Mouse (Mus musculus) intestine, embryonic 15.5 days (tissue): Measurements from ENCODE around the gene Dock6. TPM values are rescaled to one million over a fixed set of nuclear protein-coding genes. Genes with fewer than 3 reads are reported as not detected.

Source experiments
- ATAC-seq: fragments of 200-750 bp; cut with Nextera tagmentation; 2 replicates; pipeline ENCODE4 v1.8.0; 2017; ENCODE audit warnings: moderate TSS enrichment, moderate library complexity
- H3K27ac ChIP-seq: fragments of 300-500 bp; sonication (generic); 2 replicates; pipeline ENCODE4 v1.5.1; 2015; ENCODE audit warnings: mild to moderate bottlenecking, inconsistent platforms
- H3K27me3 ChIP-seq: fragments of 300-500 bp; sonication (generic); replicated peaks from 2 replicates; pipeline ENCODE4 v1.6.1; 2015; ENCODE audit warnings: inconsistent platforms
- H3K36me3 ChIP-seq: fragments of 300-500 bp; sonication (generic); 2 replicates; pipeline ENCODE4 v1.6.1; 2015; ENCODE audit warnings: inconsistent platforms
- H3K4me1 ChIP-seq: fragments of 300-500 bp; sonication (generic); replicated peaks from 2 replicates; pipeline ENCODE4 v1.6.1; 2015; ENCODE audit warnings: inconsistent platforms
- H3K4me2 ChIP-seq: fragments of 300-500 bp; sonication (generic); replicated peaks from 2 replicates; pipeline ENCODE4 v1.6.1; 2015; ENCODE audit warnings: mild to moderate bottlenecking, inconsistent platforms
- H3K4me3 ChIP-seq: fragments of 300-500 bp; sonication (generic); replicated peaks from 2 replicates; pipeline ENCODE4 v1.5.1; 2015; ENCODE audit warnings: inconsistent platforms
- H3K9ac ChIP-seq: fragments of 300-500 bp; sonication (generic); 2 replicates; pipeline ENCODE4 v1.6.1; 2015; ENCODE audit warnings: inconsistent platforms
- H3K9me3 ChIP-seq: fragments of 300-500 bp; sonication (generic); 2 replicates; pipeline ENCODE4 v1.6.1; 2016; ENCODE audit warnings: inconsistent platforms
- WGBS: fragments of 180-500 bp; shearing (Covaris S2); methylation state at CpG from one replicate; pipeline ENCODE4 v1.1.7; 2015; 5-methylcytosine and 5-hydroxymethylcytosine counted together
- polyA plus RNA-seq: library from polyadenylated mRNA; unstranded; fragments of >200 nt; fragmentation: Nextera tagmentation; extraction: Ambion mirVana; gene quantifications from 2 replicates; pipeline ENCODE4 v1.2.1, GENCODE M21; 2015

Dock6 gene
- polyA plus RNA-seq, 1 experiment from 2014 or later: 26.9 TPM

DNA sequence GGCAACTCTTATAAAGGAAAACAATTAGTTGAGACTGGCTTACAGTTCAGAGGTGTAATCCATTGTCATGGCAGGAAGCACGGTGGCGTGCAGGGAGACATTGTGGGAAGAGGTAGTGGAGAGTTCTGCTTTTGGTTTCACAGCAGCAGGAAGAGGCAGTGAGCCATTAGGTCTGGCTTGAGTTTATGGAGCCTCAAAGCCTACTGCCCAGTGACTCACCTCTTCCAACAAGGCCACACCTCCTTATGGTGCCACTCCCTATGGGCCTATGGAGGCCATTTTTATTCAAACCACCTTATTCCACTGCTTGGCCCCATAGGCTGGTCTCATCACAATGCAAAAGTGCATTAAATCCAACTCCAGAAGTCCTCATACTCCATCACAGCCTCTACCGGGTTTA lies 7.2 kb upstream of the Dock6 start:
- no peak overlapping the region for H3K4me2 ChIP-seq
- H3K27me3 ChIP-seq: no peaks in the 10 kb centered on the region
- no peak overlapping the region for H3K27ac ChIP-seq
- H3K4me1 ChIP-seq: no peaks in the 10 kb centered on the region
- no peak for ATAC-seq
- no peaks in the 10 kb centered on the region for H3K9me3 ChIP-seq
- WGBS: 87% methylated on average over 3 of the region's 3 CpGs
- H3K36me3 ChIP-seq: no peaks in the 10 kb centered on the region
- H3K9ac ChIP-seq: no peak overlapping the region
- no peak overlapping the region for H3K4me3 ChIP-seq

DNA sequence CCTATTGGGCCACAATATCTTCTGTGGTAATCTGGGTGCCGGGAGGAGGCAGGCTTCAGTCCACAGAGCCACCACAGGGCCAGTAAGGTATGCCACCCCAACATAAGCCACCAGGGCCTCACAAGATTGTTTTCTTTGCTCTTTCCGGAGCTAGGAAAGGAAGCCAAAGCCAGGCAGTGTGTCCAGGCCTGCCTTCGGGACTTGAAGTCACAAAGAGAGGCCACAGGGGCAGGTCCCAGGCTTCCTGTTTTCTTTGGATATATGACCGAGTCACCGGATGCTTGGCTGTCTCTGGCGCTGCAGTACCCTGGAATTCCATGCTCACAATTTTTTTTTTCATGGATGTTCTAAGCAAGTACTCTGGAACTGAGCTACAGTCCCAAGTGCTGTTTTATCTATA lies 5.6 kb upstream of the Dock6 start:
- ATAC-seq: no peak
- no peaks in the 10 kb centered on the region for H3K27me3 ChIP-seq
- no peaks in the 10 kb centered on the region for H3K9me3 ChIP-seq
- no peak overlapping the region for H3K27ac ChIP-seq
- H3K4me2 ChIP-seq: no peak overlapping the region
- H3K9ac ChIP-seq: no peak overlapping the region
- WGBS: 56% methylated on average over 6 of the region's 6 CpGs
- no peaks in the 10 kb centered on the region for H3K4me1 ChIP-seq
- H3K4me3 ChIP-seq: no peak overlapping the region
- no peaks in the 10 kb centered on the region for H3K36me3 ChIP-seq

DNA sequence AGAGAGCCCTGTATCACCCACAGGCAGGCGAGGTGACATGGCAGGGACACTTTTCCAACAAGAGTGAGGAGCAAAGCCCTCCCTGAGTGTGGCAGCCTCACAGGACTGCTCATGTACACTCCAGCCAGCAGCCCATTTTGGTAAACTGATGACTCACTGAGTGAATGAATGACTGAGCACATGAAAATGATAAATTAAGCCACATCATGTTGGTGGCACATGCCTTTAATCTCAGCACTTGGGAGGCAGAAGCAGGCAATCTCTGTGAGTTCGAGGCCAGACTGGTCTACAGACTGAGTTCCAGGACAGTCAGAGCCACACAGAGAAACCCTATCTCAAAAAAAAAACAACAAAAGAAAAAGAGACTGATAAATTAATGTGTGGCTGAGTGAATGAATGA lies 5.1 kb upstream of the Dock6 start:
- H3K4me2 ChIP-seq: no peak overlapping the region
- no peak for ATAC-seq
- H3K27ac ChIP-seq: no peak overlapping the region
- no peaks in the 10 kb centered on the region for H3K36me3 ChIP-seq
- 84% methylated on average over 2 of the region's 2 CpGs for WGBS
- H3K9me3 ChIP-seq: no peaks in the 10 kb centered on the region
- no peaks in the 10 kb centered on the region for H3K27me3 ChIP-seq
- 0 out of 2 replicates have a peak, but pooled peaks cover 5% of the 10 kb centered on the region for H3K4me1 ChIP-seq
- H3K4me3 ChIP-seq: no peak overlapping the region
- H3K9ac ChIP-seq: no peak overlapping the region

DNA sequence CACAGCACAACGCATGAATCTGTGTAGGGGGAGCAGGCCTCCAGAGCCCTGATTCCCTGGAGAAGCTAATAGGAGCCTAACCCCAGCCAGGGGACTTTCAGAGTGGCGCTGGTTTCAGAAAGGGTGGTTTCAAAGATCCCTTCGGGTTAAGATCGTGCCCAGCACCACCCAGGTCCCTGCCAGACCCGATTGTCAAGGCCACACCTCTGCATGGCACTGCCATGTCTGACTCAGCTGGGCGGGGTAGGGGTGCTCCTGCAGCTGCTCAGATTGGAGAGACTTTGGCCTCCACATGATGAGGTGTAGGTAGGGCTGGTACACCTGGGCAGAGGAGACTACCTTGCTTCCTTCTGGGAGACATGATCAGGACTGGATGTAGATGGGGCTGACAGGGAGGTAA lies 2.5 kb upstream of the Dock6 start:
- no peak overlapping the region for H3K4me2 ChIP-seq
- H3K4me3 ChIP-seq: no peak overlapping the region
- 80% methylated on average over 6 of the region's 6 CpGs for WGBS
- H3K4me1 ChIP-seq: peaks cover 21% of the 10 kb centered on the region; the same call in 1 of the 2 replicates
- no peak overlapping the region for H3K27ac ChIP-seq
- no peaks in the 10 kb centered on the region for H3K36me3 ChIP-seq
- H3K27me3 ChIP-seq: no peaks in the 10 kb centered on the region
- ATAC-seq: peak; percentile 56
- no peaks in the 10 kb centered on the region for H3K9me3 ChIP-seq
- H3K9ac ChIP-seq: no peak overlapping the region

DNA sequence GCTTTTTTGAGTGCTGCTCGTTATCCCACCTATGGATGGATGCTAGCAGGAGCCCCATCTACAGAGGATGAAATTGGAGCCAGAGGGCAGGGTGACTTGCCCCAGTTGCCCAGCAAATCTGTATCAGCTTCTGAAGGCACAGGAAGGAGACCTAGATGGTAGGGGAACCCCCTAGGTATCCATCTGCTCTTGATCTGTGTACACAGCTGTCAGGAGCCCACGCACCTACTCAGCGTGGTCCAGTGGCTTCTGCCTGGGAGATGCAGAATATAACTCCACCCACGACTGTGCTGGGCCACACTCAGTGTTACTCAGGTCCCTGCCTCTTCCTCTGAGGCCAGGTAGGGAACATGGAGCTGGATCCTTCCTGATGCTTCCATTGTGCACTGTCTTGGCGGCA lies 1.5 kb upstream of the Dock6 start:
- Histone ChIP-seq H3K36me3 (no peaks in the 10 kb centered on the region), H3K9ac (no peak overlapping the region), H3K9me3 (no peaks in the 10 kb centered on the region), H3K27ac (no peak overlapping the region), H3K27me3 (no peaks in the 10 kb centered on the region), H3K4me3 (no peak overlapping the region), H3K4me2 (no peak overlapping the region), H3K4me1 (peaks cover 21% of the 10 kb centered on the region; the same call in 1 of the 2 replicates)
- WGBS: 77% methylated on average over 5 of the region's 5 CpGs
- no peak for ATAC-seq

DNA sequence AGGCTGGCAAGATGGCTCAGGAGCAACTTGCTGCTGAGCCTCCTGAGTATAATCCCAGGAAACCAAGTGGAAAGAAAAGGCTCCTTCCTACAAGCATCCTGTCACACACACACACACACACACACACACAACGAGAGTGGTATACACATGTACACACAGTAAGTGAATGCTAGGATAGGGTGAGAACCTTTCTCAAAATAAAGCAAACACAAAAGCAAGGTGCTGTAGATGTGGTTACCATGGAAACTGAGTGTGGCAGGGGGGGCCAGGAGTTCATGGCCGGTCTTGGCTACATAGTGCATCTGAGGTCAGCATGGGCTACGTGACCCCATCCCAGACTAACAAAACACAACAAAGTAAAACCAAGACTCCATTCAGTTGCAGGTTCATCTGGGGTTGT lies 1.4 kb downstream of the Dock6 start:
- Histone ChIP-seq H3K9me3 (no peaks in the 10 kb centered on the region), H3K27ac (no peak overlapping the region), H3K27me3 (no peaks in the 10 kb centered on the region), H3K4me1 (peaks cover 42% of the 10 kb centered on the region), H3K36me3 (no peaks in the 10 kb centered on the region), H3K4me2 (peak overlapping the region; percentile 75), H3K9ac (no peak overlapping the region), H3K4me3 (no peak overlapping the region)
- WGBS: 65% methylated on average over 3 of the region's 3 CpGs
- no peak for ATAC-seq

DNA sequence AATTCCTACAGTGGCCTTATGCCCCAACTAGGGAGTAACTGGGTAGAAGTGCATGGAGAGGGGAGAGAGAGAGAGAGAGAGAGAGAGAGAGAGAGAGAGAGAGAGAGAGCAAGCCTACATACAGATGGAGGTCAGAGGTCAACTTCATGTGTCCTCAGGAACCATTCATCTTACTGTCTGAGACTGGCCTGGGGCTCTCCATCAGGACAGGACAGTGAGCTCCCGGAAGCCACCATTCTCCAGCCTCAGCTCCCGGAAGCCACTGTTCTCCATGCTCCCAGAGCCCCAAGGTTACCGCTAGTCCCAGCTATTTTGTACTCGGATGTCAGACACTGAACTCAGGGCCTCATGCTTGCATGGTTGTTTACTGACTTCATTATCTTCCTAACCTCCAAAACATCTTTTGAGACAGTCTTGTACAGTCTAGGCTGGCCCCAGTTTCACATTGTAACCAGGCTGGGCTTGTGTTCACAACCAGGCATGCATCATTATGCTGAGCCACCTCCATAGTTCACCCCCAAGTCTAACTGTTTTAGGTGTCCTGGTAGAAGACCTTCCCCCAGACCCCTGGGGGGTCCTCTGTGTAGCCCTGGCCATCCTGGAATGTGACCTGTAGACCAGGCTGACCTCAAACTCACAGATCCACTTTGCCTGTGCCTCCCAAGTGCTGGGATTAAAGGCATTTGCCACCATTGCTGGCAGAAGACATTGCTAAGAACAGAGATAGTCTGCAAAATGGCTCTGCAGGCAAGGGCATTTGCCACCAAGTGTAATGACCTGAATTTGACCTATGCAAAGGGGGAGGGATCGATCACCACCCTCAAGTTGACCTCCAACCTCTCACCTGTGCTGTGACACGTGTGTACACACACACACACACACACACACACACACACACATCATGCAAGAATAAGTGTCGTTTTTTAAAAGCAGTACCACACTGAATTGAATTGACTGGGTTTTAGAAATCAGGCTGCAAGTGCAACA lies 2.5 kb downstream of the Dock6 start:
- no peak overlapping the region for H3K27ac ChIP-seq
- H3K36me3 ChIP-seq: no peaks in the 10 kb centered on the region
- peaks cover 48% of the 10 kb centered on the region for H3K4me1 ChIP-seq
- H3K9ac ChIP-seq: no peak overlapping the region
- WGBS: 68% methylated on average over 7 of the region's 7 CpGs
- H3K4me3 ChIP-seq: no peak overlapping the region
- no peaks in the 10 kb centered on the region for H3K9me3 ChIP-seq
- H3K4me2 ChIP-seq: peak overlapping the region; percentile 75
- no peak for ATAC-seq
- no peaks in the 10 kb centered on the region for H3K27me3 ChIP-seq

DNA sequence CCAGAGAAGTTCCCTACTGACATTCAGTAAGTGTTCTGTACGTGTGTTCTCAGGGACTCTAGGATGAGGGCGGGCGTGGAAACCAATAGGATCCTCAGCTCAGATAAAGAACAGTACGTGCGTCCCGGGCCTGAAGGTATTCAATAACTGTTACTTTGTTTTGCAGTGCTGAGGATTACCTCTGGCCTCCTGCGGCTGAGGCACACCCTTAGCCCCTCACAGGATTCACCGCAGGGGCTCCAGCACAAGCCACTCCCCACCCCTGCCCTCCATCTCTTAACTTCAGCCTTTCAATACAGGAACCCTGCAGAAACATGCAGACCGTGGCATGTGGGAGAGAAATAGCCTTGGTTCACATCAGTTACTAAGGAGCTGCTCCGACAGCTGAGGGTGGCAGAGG lies 4.5 kb downstream of the Dock6 start:
- no peaks in the 10 kb centered on the region for H3K9me3 ChIP-seq
- no peak for ATAC-seq
- H3K36me3 ChIP-seq: 0 out of 2 replicates have a peak, but pooled peaks cover 5% of the 10 kb centered on the region
- H3K4me2 ChIP-seq: peak overlapping the region; percentile 64
- no peak overlapping the region for H3K9ac ChIP-seq
- peaks cover 48% of the 10 kb centered on the region for H3K4me1 ChIP-seq
- H3K4me3 ChIP-seq: no peak overlapping the region
- 32% methylated on average over 10 of the region's 10 CpGs for WGBS
- no peaks in the 10 kb centered on the region for H3K27me3 ChIP-seq
- peak overlapping the region; percentile 93 for H3K27ac ChIP-seq

DNA sequence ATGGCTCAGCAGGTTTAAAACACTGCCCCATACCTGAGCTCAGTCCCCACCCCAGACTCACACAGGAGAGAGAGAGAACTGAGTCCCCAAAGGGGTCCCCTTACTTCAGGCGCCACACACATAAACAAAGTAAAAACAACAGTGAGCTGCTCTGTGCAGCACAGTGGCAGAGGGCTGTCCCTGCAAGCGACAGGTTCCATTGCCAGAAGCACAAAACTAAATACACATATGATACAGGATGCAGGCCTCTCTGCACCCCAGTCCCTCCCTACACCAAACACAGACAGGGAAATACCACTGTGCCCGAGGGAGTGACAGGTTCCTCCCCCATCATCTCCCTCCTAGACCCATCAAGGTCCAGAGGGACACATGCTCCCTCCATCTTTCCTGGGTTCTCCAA lies 5.0 kb downstream of the Dock6 start:
- WGBS: 34% methylated on average over 3 of the region's 3 CpGs
- H3K36me3 ChIP-seq: 0 out of 2 replicates have a peak, but pooled peaks cover 5% of the 10 kb centered on the region
- peaks cover 49% of the 10 kb centered on the region for H3K4me1 ChIP-seq
- peak overlapping the region; percentile 30; the same call in 1 of the 2 replicates for H3K9ac ChIP-seq
- H3K4me2 ChIP-seq: peak overlapping the region; percentile 64
- ATAC-seq: no peak
- H3K4me3 ChIP-seq: peak overlapping the region; percentile 24; the same call in 1 of the 2 replicates
- H3K27ac ChIP-seq: peak overlapping the region; percentile 93
- no peaks in the 10 kb centered on the region for H3K9me3 ChIP-seq
- no peaks in the 10 kb centered on the region for H3K27me3 ChIP-seq

DNA sequence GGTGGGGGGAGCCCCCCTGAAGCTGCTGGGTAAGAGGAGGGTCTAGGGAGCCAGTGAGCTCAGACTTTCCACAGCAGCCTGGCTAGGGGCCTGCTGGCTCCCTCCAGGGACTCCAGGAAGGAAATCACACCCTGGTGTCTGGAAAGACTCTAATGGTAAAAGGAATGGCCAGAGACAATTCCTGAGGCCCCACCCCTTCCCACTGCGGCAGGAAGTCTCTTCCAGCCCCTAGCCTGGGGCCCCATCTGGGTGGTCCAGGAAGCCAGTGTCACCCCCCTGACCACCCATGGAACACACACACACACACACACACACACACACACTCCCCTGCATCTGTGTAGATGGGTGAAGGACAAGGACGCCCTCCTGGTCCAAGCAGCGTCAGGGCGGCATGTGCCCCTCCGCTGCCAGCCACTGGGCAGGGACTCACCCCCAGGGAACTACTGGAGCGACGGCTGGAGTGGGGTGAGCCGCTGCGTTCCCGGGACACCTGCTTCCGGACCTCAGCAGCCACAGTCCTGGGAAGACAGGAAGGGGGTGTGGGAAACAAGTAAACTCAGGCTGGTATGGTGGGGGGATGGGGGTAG lies 5.6 kb downstream of the Dock6 start:
- H3K36me3 ChIP-seq: 0 out of 2 replicates have a peak, but pooled peaks cover 7% of the 10 kb centered on the region
- ATAC-seq: peak; percentile 69
- H3K27me3 ChIP-seq: no peaks in the 10 kb centered on the region
- H3K27ac ChIP-seq: peak overlapping the region; percentile 93
- peak overlapping the region; percentile 30; the same call in 1 of the 2 replicates for H3K9ac ChIP-seq
- H3K4me1 ChIP-seq: peaks cover 50% of the 10 kb centered on the region
- peak overlapping the region; percentile 64 for H3K4me2 ChIP-seq
- H3K4me3 ChIP-seq: peak overlapping the region; percentile 24; the same call in 1 of the 2 replicates
- WGBS: 28% methylated on average over 11 of the region's 11 CpGs
- no peaks in the 10 kb centered on the region for H3K9me3 ChIP-seq

DNA sequence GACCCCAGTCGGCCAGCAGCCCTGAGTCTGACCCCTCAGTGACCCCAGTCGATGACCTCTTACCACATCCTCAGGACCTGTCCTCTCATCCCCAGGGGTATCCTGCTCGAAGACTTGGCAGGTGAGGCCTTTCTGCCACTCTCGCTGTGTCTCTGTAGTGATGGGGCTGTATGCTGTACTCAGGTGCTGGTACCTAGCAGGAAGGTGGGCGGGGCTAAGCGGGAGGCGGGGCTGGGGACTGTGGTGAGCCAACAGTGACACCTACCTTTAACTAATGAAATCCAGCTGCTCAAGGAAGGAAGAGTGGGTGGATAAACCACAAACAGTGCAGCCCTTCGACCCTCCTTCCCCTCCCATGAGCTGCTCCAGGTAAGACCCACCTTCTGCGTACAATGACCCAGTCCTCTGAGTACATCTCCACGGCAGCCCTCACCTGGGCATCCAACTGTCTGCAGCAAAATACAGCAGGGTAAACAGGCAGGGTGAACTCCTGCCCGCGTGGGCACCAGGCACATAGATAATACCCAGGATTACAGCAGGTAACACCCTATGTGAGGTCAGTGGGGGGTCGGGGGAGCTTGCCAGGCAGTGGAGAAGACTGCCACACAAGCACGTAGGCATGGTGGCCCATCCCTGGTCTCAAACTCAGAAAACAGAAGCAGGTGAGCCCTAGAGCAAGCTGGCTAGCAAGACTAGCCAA lies 6.9 kb downstream of the Dock6 start:
- no peaks in the 10 kb centered on the region for H3K27me3 ChIP-seq
- no peaks in the 10 kb centered on the region for H3K9me3 ChIP-seq
- 0 out of 2 replicates have a peak, but pooled peaks cover 9% of the 10 kb centered on the region for H3K36me3 ChIP-seq
- H3K27ac ChIP-seq: no peak overlapping the region
- H3K9ac ChIP-seq: no peak overlapping the region
- H3K4me2 ChIP-seq: 0 out of 2 replicates have a peak overlapping the region, but pooled peaks have one; percentile 3
- no peak overlapping the region for H3K4me3 ChIP-seq
- H3K4me1 ChIP-seq: peaks cover 42% of the 10 kb centered on the region
- ATAC-seq: 0 out of 2 replicates have a peak, but pooled peaks have one; percentile 21
- 42% methylated on average over 14 of the region's 14 CpGs for WGBS

DNA sequence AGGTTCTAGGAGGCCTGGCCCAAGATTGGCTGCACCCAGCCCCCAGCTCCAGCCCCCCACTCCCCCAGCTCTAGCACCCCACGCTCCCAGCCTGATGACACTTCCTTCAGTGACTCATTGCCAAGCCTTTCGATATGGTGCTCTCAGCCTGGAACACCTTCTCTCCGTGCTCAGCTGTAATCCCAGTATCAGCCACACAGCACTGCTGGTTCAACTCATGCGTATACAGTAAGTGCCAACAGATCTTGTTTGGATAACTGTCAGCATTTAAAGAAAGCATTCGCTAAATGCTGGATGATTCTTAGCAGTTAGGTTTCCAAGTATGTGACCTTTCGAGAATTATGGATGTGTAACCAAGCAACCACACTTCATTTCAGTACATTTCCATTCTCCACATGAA lies 9.3 kb downstream of the Dock6 start:
- peaks cover 35% of the 10 kb centered on the region for H3K4me1 ChIP-seq
- H3K27me3 ChIP-seq: no peaks in the 10 kb centered on the region
- H3K4me2 ChIP-seq: 0 out of 2 replicates have a peak overlapping the region, but pooled peaks have one; percentile 3
- no peak overlapping the region for H3K9ac ChIP-seq
- H3K9me3 ChIP-seq: no peaks in the 10 kb centered on the region
- WGBS: 57% methylated on average over 6 of the region's 6 CpGs
- H3K4me3 ChIP-seq: no peak overlapping the region
- peak overlapping the region; percentile 70 for H3K27ac ChIP-seq
- no peak for ATAC-seq
- 0 out of 2 replicates have a peak, but pooled peaks cover 11% of the 10 kb centered on the region for H3K36me3 ChIP-seq
